Mouse (Mus musculus) cerebellum, adult 2 months (tissue): Measurements from ENCODE around the gene Nhlrc2.

Experiments used
- CTCF ChIP-seq: fragments of 200-500 bp; IDR thresholded peaks from 2 replicates; pipeline ENCODE4 v1.5.1; 2011; ENCODE audit warnings: low read depth, mild to moderate bottlenecking, control low read depth, low read length, moderate library complexity, borderline replicate concordance; ENCODE audit not compliant: insufficient read depth
- POLR2A ChIP-seq: fragments of 200-500 bp; IDR thresholded peaks from 2 replicates; pipeline ENCODE4 v1.6.1; 2011; ENCODE audit warnings: low read length, control low read depth, borderline replicate concordance; ENCODE audit not compliant: insufficient read depth

DNA sequence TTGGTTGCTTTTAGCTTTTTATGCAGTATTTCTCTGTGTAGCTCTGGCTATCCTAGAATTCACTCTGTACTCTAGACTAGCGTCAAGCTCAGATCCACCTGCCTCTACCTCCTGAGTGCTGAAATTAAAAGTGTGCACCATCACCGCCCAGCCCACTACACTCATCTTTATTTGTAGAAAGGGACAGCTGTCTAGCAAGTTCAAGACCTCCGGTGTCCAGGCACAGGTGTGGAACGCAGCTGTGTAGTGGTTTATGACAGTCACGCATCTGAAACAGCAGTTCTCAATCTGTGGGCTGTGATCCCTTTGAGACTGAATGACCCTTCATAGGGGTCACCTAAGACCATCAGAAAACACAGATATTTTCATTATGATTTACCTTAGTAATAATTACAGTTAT lies 41.4 kb downstream of the Nhlrc2 start:
- no peak for TF ChIP-seq CTCF
- no peak for TF ChIP-seq POLR2A
